Mouse (Mus musculus): ENCODE measurements around the gene Gm28635. TPM values are rescaled to one million over a fixed set of nuclear protein-coding genes. Genes with fewer than 3 reads are reported as not detected.
A peak's percentile ranks its signal among the peaks of the same experiment; 100 is the strongest.

The Gm28635 gene
- total RNA-seq, 4 experiments from 2014 or later = not detected

GRCm38 (mm10) chr2:84637452-84638165, 40.2 kb downstream of the Gm28635 start:
- no peak for DNase-seq

GRCm38 (mm10) chr2:84636231-84636741, 41.6 kb downstream of the Gm28635 start:
- no peak for DNase-seq

- peak; percentile 89 for DNase-seq
These were observed 42.2 kb downstream of the Gm28635 start for GRCm38 (mm10) chr2:84635611-84636010.

DNA sequence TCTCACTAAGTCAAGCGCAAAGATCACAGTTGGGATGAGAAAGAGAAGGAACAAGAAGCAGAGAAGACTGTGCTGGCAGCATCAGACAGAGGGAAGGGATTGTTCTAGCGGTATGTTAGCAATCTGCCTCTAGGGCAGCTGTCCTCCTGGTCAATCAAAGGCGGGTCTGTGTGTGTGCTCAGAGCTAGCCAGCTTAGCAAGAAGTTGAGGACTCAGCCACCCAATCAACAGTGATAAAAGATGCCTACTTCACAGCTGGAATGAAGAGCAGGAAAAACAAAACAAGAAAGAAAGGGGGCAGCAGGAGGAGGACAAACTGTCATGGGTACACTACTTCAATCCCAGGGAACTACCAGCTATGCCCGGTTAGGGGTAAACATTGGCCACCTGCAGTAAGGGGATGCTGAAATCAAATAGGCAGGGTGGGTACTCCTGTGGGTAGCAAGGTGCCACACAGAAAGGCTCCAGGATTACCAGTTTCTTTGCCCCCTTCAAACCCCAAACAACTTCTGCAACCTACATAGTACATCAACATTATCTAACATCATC, 42.8 kb downstream of the Gm28635 start:
- no peak for DNase-seq

- no peak for DNase-seq
These were observed 43.8 kb downstream of the Gm28635 start for GRCm38 (mm10) chr2:84634006-84634405.

DNA sequence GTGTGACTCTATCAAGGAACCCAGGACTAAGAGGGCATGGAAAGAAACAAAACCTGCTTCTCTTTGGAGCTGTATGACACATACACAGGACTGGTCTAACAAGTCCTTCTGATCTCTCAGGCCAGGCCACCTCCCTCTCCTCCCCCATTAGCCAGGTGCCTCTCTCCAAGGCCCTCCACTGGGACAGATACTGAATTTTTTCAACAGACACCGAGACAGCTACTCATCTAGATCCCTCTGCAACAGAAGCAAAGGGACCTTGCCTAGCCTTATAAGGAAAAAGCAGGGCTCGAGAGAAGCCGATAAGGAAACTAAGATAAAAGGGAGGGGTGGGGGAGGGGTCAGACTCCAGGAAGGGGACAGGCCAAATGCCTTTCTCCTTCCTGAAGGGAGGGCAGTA, 44.8 kb downstream of the Gm28635 start:
- peak; percentile 58 for DNase-seq

DNA sequence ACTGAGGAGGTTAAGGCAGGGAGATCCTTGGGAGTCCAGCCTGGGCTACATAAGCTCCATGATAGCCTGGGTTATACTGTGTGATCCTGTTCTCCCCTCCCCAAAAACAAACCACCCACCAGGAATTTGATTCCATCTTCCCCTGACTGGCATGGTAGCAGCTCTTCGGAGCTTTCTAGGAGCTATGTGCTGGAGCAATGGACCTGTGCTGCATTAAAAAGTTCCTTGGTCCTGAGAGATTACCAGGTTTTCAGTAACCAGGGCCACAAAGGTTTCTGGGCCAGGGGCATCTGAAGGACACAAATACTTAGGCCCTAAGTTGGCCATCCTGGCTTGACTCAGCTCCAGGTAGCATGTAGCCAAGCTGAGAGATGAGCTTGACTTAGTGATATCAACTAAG, 45.8 kb downstream of the Gm28635 start:
- DNase-seq = no peak

DNA sequence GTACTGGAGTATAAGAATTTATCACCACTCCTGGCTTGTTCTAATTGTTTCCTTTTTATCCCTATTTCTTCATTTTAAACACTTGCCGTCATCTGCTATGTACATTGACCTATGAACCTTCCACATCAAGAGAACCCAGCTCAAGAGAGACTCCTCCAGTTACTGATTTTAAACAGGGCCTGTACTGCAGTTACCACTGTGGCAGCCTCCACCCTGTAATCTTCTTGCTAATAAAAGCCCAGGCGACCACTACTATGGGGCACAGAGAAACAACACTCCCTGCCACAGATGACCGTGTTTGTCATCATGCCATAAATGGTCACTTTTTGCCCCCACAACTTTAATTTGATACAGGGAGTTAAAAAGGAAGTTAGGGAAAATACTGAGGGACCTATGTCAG, 50.8 kb downstream of the Gm28635 start:
- no peak for DNase-seq

- no peak for DNase-seq
These were observed 51.4 kb downstream of the Gm28635 start for GRCm38 (mm10) chr2:84626366-84626975.

GRCm38 (mm10) chr2:84624201-84624600, 53.6 kb downstream of the Gm28635 start:
- DNase-seq = no peak

DNA sequence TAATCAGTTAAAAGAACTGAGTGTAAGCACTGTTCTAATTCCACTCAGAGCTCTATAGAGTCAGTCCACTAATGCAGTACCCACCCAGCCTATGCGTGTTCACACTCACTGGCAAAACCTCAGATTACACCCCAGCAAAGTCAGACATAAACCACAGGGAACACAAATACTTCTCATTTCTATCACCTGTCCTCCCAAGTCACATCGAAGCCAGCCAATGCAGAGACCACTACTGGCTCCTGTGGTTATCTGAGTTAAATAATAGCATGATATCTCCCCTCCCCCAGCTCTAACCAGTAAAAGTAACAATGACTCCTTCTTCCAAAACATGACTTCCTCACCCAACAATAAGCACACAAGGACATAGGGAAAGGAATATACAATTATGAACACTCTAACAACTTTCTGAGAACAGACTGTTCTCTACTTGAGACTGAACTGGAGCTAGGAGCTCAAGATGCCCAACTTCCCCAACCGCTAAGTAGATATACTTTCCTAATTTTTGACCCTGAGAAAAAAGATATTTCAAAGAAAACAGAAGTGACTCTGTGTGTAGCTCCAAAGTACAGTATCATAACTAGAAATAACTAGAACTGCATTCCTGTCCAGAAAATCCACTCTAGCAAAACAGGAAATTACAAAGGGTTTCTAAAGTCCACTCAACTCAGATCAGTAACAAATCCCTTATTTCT, 54.3 kb downstream of the Gm28635 start:
- no peak for DNase-seq

- DNase-seq = no peak
These were observed 55.2 kb downstream of the Gm28635 start for GRCm38 (mm10) chr2:84622668-84623067.

GRCm38 (mm10) chr2:84619646-84620340, 58.0 kb downstream of the Gm28635 start:
- no peak for DNase-seq

DNA sequence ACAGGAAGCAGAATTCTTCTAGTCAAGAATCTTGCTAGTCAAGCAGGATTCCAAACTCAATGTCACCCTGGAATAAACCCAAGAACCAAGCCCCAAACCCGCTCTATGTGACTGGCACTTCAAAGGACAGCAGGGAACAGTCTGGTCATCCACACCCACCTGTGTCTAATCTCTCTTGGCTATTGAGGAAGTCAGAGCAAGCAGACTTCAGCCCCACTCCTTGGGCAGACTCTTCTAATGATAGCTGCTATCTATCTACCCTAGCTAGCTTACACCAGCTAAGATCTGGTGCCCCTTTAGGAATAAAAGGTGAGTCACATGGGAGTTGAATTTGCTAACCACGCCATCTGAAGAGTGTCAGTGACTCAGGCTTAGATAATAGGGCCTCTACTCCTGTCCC, 58.9 kb downstream of the Gm28635 start:
- DNase-seq = peak; percentile 42

DNA sequence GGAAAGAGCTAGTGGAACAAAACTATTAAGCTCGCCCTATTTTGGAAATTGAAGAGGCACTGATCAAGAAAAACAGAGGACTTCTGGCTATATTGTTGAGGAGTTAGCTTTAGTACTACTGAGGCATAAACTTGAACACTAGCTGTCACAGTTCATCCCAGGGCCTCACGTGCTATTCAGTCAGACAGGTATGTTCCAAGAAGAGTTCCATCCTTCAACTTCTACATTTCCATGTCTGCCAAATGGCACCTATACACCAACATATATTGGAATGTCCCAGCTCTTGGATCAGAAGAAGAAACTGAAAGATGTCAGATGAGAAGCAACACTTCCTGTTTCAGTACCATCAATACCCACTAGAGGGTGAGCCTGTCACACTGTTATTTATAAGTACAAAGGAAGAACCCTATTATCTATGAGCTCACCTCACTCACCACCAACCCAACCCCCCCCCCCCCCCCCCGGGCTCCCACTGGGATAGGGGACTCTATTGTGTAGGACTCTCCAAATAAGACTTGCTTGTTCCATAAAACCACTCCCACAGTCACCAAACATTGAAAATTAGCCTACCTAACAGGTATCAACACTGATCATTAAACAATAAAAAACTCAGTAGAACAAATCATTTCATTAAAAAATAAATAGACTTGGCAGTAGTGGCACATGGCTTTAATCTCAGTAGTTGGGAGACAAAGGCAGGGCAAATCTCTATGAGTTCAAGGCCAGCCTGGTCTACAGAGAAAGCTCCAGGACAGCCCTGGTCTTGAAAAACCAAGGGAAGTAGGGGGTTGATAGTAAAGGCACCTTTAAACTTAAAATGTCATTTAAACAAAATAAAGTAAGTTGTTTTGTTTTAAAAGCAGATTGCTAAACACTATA, 60.0 kb downstream of the Gm28635 start:
- DNase-seq = no peak

- no peak for DNase-seq
These were observed 65.1 kb downstream of the Gm28635 start for GRCm38 (mm10) chr2:84612764-84613163.

- no peak for DNase-seq
These were observed 70.0 kb downstream of the Gm28635 start for GRCm38 (mm10) chr2:84607842-84608241.

DNA sequence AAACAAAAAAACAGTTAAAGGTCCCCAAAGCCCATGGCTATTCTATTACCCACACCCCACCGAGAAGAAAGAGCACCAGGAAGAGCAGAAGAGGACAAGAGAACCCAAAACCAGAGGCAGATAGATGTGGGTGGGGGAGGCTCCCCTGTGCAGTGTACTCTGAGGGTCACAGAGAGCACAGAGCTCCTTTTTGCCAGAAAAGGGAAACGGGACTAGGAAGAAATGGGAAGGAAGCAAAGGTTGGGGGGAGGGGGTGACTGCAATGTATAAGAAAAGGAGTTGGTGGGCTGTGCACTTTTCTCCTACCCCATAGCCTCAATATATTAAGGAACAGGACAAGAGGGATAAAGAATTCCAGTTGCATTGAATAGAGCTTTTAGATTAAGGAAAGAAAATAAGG, 76.9 kb downstream of the Gm28635 start:
- DNase-seq = no peak

GRCm38 (mm10) chr2:84599270-84599888, 78.5 kb downstream of the Gm28635 start:
- DNase-seq = no peak

DNA sequence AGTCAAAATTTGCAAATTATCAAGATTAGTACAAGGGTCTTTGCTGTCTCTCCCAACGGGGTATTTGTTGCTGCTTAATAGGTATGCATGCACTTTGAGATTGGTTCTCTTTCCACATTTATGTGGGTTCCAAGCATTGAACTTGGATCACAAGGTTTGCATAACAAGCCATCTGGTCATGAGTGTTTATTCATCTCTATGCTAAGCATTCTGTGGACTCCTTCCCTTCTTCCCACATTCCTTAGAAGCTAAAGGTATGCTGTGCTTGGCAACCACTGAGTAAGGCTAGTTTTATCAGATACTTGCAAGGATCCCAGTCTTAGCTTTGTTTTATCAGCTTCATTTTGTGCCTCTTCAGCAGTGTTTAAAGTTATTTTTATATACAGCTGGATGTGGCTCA, 80.7 kb downstream of the Gm28635 start:
- no peak for DNase-seq

- DNase-seq = no peak
These were observed 85.0 kb downstream of the Gm28635 start for GRCm38 (mm10) chr2:84592801-84593200.
